Mouse (Mus musculus): Measurements from ENCODE around the gene Ppp1r15a. TPM values are rescaled to one million over a fixed set of nuclear protein-coding genes. Genes with fewer than 3 reads are reported as not detected.

Ppp1r15a gene
- total and polyA plus RNA-seq, 3 experiments = 27.3 to 36.0 (median 29.6) TPM

- DNase-seq = peak; percentile 92 to 94
- H3K4me1 ChIP-seq (ENCODE audit: control insufficient read depth, insufficient read depth, low read length) = peaks cover 3% of the 10 kb centered on the region
- H3K27me3 ChIP-seq (ENCODE audit: control insufficient read depth, insufficient read depth, low read length) = no peaks in the 10 kb centered on the region
- H3K27ac ChIP-seq = peak within 1 kb of the TSS; percentile 96
- peak; percentile 86 for TF ChIP-seq POLR2A (IDR thresholded peaks at IDR 0.05; ENCODE audit: insufficient read depth, low read depth, low read length)
- peak; percentile 32; the same call in 1 of the 2 replicates for TF ChIP-seq EP300 (IDR thresholded peaks at IDR 0.05; ENCODE audit: insufficient read depth, low read depth, low read length)
- TF ChIP-seq CTCF (IDR thresholded peaks at IDR 0.05) = no peak
- H3K36me3 ChIP-seq (ENCODE audit: control insufficient read depth, insufficient read depth, low read length) = no peaks in the 10 kb centered on the region; the same call in 1 of the 2 replicates
- intact Hi-C loops (cut with DNase I) = loop anchor here (2.0 kb wide), 2 partner anchors 15 kb away; no protein-coding TSS in a partner anchor
- under 1% methylated on average over 44 of the region's 44 CpGs for WGBS
- no peaks in the 10 kb centered on the region for H3K79me2 ChIP-seq (replicated peaks; ENCODE audit: control insufficient read depth, insufficient read depth, low read length)
- peak within 1 kb of the TSS; percentile 95 for H3K9ac ChIP-seq (ENCODE audit: low read depth, low read length)
- H3K4me3 ChIP-seq = peak within 1 kb of the TSS; percentile 77
Observed at GRCm38 (mm10) chr7:45509912-45510787, 15.9 kb downstream of the Ppp1r15a start, which contains the start of gene Nucb1. Gene Nucb1, minus strand, starts transcription at chr7:45510406.

GRCm38 (mm10) chr7:45509181-45509882, 16.7 kb downstream of the Ppp1r15a start:
- no peak for TF ChIP-seq POLR2A (IDR thresholded peaks at IDR 0.05; ENCODE audit: insufficient read depth, low read depth, low read length)
- no peak for TF ChIP-seq EP300 (IDR thresholded peaks at IDR 0.05; ENCODE audit: insufficient read depth, low read depth, low read length)
- TF ChIP-seq CTCF (IDR thresholded peaks at IDR 0.05) = no peak
- H3K4me3 ChIP-seq = peak overlapping the region; percentile 77
- H3K9ac ChIP-seq (ENCODE audit: low read depth, low read length) = peak overlapping the region; percentile 95
- DNase-seq = no peak
- H3K27me3 ChIP-seq (ENCODE audit: control insufficient read depth, insufficient read depth, low read length) = no peaks in the 10 kb centered on the region
- H3K36me3 ChIP-seq (ENCODE audit: control insufficient read depth, insufficient read depth, low read length) = no peaks in the 10 kb centered on the region; the same call in 1 of the 2 replicates
- peak overlapping the region; percentile 96 for H3K27ac ChIP-seq
- intact Hi-C loops (cut with DNase I) = loop anchor here (2.0 kb wide), 1 partner anchor 15 kb away; no protein-coding TSS in a partner anchor
- no peaks in the 10 kb centered on the region for H3K79me2 ChIP-seq (replicated peaks; ENCODE audit: control insufficient read depth, insufficient read depth, low read length)
- H3K4me1 ChIP-seq (ENCODE audit: control insufficient read depth, insufficient read depth, low read length) = peaks cover 3% of the 10 kb centered on the region
- 32% methylated on average over 19 of the region's 19 CpGs for WGBS

- WGBS = 85% methylated on average over 6 of the region's 6 CpGs
- H3K27ac ChIP-seq = no peak overlapping the region
- intact Hi-C loops (cut with DNase I) = loop anchor here (2.0 kb wide), 1 partner anchor 14 kb away; no protein-coding TSS in a partner anchor
- H3K36me3 ChIP-seq (ENCODE audit: control insufficient read depth, insufficient read depth, low read length) = no peaks in the 10 kb centered on the region; the same call in 1 of the 2 replicates
- no peak for DNase-seq
- H3K27me3 ChIP-seq (ENCODE audit: control insufficient read depth, insufficient read depth, low read length) = no peaks in the 10 kb centered on the region
- no peak overlapping the region for H3K9ac ChIP-seq (ENCODE audit: low read depth, low read length)
- no peaks in the 10 kb centered on the region for H3K79me2 ChIP-seq (replicated peaks; ENCODE audit: control insufficient read depth, insufficient read depth, low read length)
- H3K4me1 ChIP-seq (ENCODE audit: control insufficient read depth, insufficient read depth, low read length) = peaks cover 3% of the 10 kb centered on the region
- TF ChIP-seq CTCF (IDR thresholded peaks at IDR 0.05) (no peak), POLR2A (IDR thresholded peaks at IDR 0.05; ENCODE audit: insufficient read depth, low read depth, low read length) (no peak), EP300 (IDR thresholded peaks at IDR 0.05; ENCODE audit: insufficient read depth, low read depth, low read length) (no peak)
- no peak overlapping the region for H3K4me3 ChIP-seq
Observed at GRCm38 (mm10) chr7:45508561-45508960, 17.5 kb downstream of the Ppp1r15a start.

GRCm38 (mm10) chr7:45507583-45507982, 18.5 kb downstream of the Ppp1r15a start:
- H3K4me3 ChIP-seq = no peak overlapping the region
- H3K36me3 ChIP-seq (ENCODE audit: control insufficient read depth, insufficient read depth, low read length) = no peaks in the 10 kb centered on the region; the same call in 1 of the 2 replicates
- no peak overlapping the region for H3K9ac ChIP-seq (ENCODE audit: low read depth, low read length)
- TF ChIP-seq EP300 (IDR thresholded peaks at IDR 0.05; ENCODE audit: insufficient read depth, low read depth, low read length) (no peak), POLR2A (IDR thresholded peaks at IDR 0.05; ENCODE audit: insufficient read depth, low read depth, low read length) (no peak), CTCF (IDR thresholded peaks at IDR 0.05) (no peak)
- no peaks in the 10 kb centered on the region for H3K79me2 ChIP-seq (replicated peaks; ENCODE audit: control insufficient read depth, insufficient read depth, low read length)
- intact Hi-C loops (cut with DNase I) = no loop called here
- peaks cover 3% of the 10 kb centered on the region for H3K4me1 ChIP-seq (ENCODE audit: control insufficient read depth, insufficient read depth, low read length)
- no peak overlapping the region for H3K27ac ChIP-seq
- no peak for DNase-seq
- H3K27me3 ChIP-seq (ENCODE audit: control insufficient read depth, insufficient read depth, low read length) = no peaks in the 10 kb centered on the region
- WGBS = 88% methylated on average over 6 of the region's 6 CpGs

GRCm38 (mm10) chr7:45498427-45498826, 27.6 kb downstream of the Ppp1r15a start:
- H3K27ac ChIP-seq = no peak overlapping the region
- no peaks in the 10 kb centered on the region for H3K27me3 ChIP-seq (ENCODE audit: control insufficient read depth, insufficient read depth, low read length)
- H3K79me2 ChIP-seq (replicated peaks; ENCODE audit: control insufficient read depth, insufficient read depth, low read length) = no peaks in the 10 kb centered on the region
- 99% methylated on average over 6 of the region's 6 CpGs for WGBS
- no peak overlapping the region for H3K4me3 ChIP-seq
- TF ChIP-seq EP300 (IDR thresholded peaks at IDR 0.05; ENCODE audit: insufficient read depth, low read depth, low read length) (no peak), CTCF (IDR thresholded peaks at IDR 0.05) (no peak), POLR2A (IDR thresholded peaks at IDR 0.05; ENCODE audit: insufficient read depth, low read depth, low read length) (no peak)
- intact Hi-C loops (cut with DNase I) = no loop called here
- DNase-seq = no peak
- H3K4me1 ChIP-seq (ENCODE audit: control insufficient read depth, insufficient read depth, low read length) = peaks cover under 1% of the 10 kb centered on the region; the same call in 1 of the 2 replicates
- H3K9ac ChIP-seq (ENCODE audit: low read depth, low read length) = no peak overlapping the region
- H3K36me3 ChIP-seq (ENCODE audit: control insufficient read depth, insufficient read depth, low read length) = no peaks in the 10 kb centered on the region
